Mouse (Mus musculus): ENCODE results near the gene S100pbp.

- TF ChIP-seq POLR2A (IDR thresholded peaks at IDR 0.05; ENCODE audit: borderline replicate concordance, extremely low read depth, insufficient read depth, insufficient read length, poor library complexity, severe bottlenecking) (no peak), CTCF (IDR thresholded peaks at IDR 0.05; ENCODE audit: borderline replicate concordance, extremely low read depth, insufficient read depth, insufficient read length) (no peak)
Measured at GRCm38 (mm10) chr4:129145411-129145810, 44.1 kb downstream of the S100pbp start.

Measured in brain, embryonic 14.5 days (tissue).